Mouse (Mus musculus): ENCODE results near the gene Gdnf. TPM values are rescaled to one million over a fixed set of nuclear protein-coding genes. Genes with fewer than 3 reads are reported as not detected.

Gene Gdnf
- polyA plus RNA-seq (2016; fragmentation: Nextera tagmentation; extraction: Ambion mirVana), result 0.04 TPM in 1 of 2 replicates, not detected in the other

- H3K27ac ChIP-seq, result no peak within 1 kb of the TSS
Observed at GRCm38 (mm10) chr15:7810556-7811252, at the start of gene Gdnf. Gdnf (plus strand) TSS chr15:7810846.

GRCm38 (mm10) chr15:7767166-7767565 is 43.5 kb upstream of the Gdnf start:
- Histone ChIP-seq H3K4me3 (no peak overlapping the region), H3K9ac (no peak overlapping the region), H3K27me3 (replicated peaks) (no peaks in the 10 kb centered on the region), H3K27ac (no peak overlapping the region), H3K36me3 (no peaks in the 10 kb centered on the region), H3K4me1 (no peaks in the 10 kb centered on the region), H3K4me2 (no peak overlapping the region), H3K9me3 (replicated peaks) (no peaks in the 10 kb centered on the region)
- no peak for ATAC-seq
- WGBS (ENCODE audit: insufficient replicate concordance), result 69% methylated on average over 7 of the region's 7 CpGs

More at GRCm38 (mm10) chr15:7810556-7811252, at the start of gene Gdnf:
- H3K9me3 ChIP-seq (replicated peaks), result no peaks in the 10 kb centered on the region
- H3K27me3 ChIP-seq (replicated peaks), result peaks cover 97% of the 10 kb centered on the region
- WGBS (ENCODE audit: insufficient replicate concordance), result 1% methylated on average over 68 of the region's 73 CpGs
- H3K4me2 ChIP-seq, result peak within 1 kb of the TSS; percentile 64
- H3K9ac ChIP-seq, result no peak within 1 kb of the TSS
- no peaks in the 10 kb centered on the region for H3K36me3 ChIP-seq
- no peak for ATAC-seq
- no peaks in the 10 kb centered on the region for H3K4me1 ChIP-seq
- peak within 1 kb of the TSS; percentile 41 for H3K4me3 ChIP-seq

- ATAC-seq, result no peak
- Histone ChIP-seq H3K4me1 (no peaks in the 10 kb centered on the region), H3K36me3 (no peaks in the 10 kb centered on the region), H3K9ac (no peak overlapping the region), H3K9me3 (replicated peaks) (no peaks in the 10 kb centered on the region), H3K27me3 (replicated peaks) (no peaks in the 10 kb centered on the region), H3K27ac (no peak overlapping the region), H3K4me2 (no peak overlapping the region), H3K4me3 (no peak overlapping the region)
- WGBS (ENCODE audit: insufficient replicate concordance), result 67% methylated on average over 8 of the region's 8 CpGs
Observed at GRCm38 (mm10) chr15:7772983-7773382, 37.7 kb upstream of the Gdnf start.

- WGBS (ENCODE audit: insufficient replicate concordance), result 78% methylated on average over 5 of the region's 5 CpGs
- Histone ChIP-seq H3K9ac (no peak overlapping the region), H3K27me3 (replicated peaks) (no peaks in the 10 kb centered on the region), H3K4me1 (no peaks in the 10 kb centered on the region), H3K4me2 (no peak overlapping the region), H3K27ac (no peak overlapping the region), H3K36me3 (no peaks in the 10 kb centered on the region), H3K9me3 (replicated peaks) (no peaks in the 10 kb centered on the region), H3K4me3 (no peak overlapping the region)
- ATAC-seq, result no peak
Observed at GRCm38 (mm10) chr15:7781517-7781916, 29.1 kb upstream of the Gdnf start.

- Histone ChIP-seq H3K9ac (no peak overlapping the region), H3K27ac (no peak overlapping the region), H3K27me3 (replicated peaks) (peaks cover 91% of the 10 kb centered on the region), H3K36me3 (no peaks in the 10 kb centered on the region), H3K9me3 (replicated peaks) (no peaks in the 10 kb centered on the region), H3K4me2 (peak overlapping the region; percentile 64), H3K4me3 (peak overlapping the region; percentile 41), H3K4me1 (no peaks in the 10 kb centered on the region)
- no peak for ATAC-seq
- WGBS (ENCODE audit: insufficient replicate concordance), result 1% methylated on average over 32 of the region's 32 CpGs
Observed at GRCm38 (mm10) chr15:7809841-7810391, 730 bp upstream of the Gdnf start.

GRCm38 (mm10) chr15:7811253-7811625 is 593 bp downstream of the Gdnf start:
- 2% methylated on average over 11 of the region's 11 CpGs for WGBS (ENCODE audit: insufficient replicate concordance)
- H3K27ac ChIP-seq, result no peak overlapping the region
- H3K9me3 ChIP-seq (replicated peaks), result no peaks in the 10 kb centered on the region
- no peaks in the 10 kb centered on the region for H3K36me3 ChIP-seq
- peaks cover 99% of the 10 kb centered on the region for H3K27me3 ChIP-seq (replicated peaks)
- H3K4me3 ChIP-seq, result peak overlapping the region; percentile 41
- H3K4me1 ChIP-seq, result no peaks in the 10 kb centered on the region
- no peak for ATAC-seq
- H3K9ac ChIP-seq, result no peak overlapping the region
- H3K4me2 ChIP-seq, result peak overlapping the region; percentile 64

- ATAC-seq, result no peak
- Histone ChIP-seq H3K4me2 (no peak overlapping the region), H3K27ac (no peak overlapping the region)
Observed at GRCm38 (mm10) chr15:7811856-7812733, 1.4 kb downstream of the Gdnf start.

GRCm38 (mm10) chr15:7812872-7813530 is 2.4 kb downstream of the Gdnf start:
- 3% methylated on average over 41 of the region's 41 CpGs for WGBS (ENCODE audit: insufficient replicate concordance)
- Histone ChIP-seq H3K4me2 (peak overlapping the region; percentile 56), H3K4me3 (peak overlapping the region; percentile 38; the same call in 1 of the 2 replicates), H3K36me3 (no peaks in the 10 kb centered on the region), H3K27me3 (replicated peaks) (peaks cover 100% of the 10 kb centered on the region), H3K9me3 (replicated peaks) (no peaks in the 10 kb centered on the region), H3K27ac (no peak overlapping the region), H3K9ac (no peak overlapping the region), H3K4me1 (no peaks in the 10 kb centered on the region)
- ATAC-seq, result no peak

More at GRCm38 (mm10) chr15:7811856-7812733, 1.4 kb downstream of the Gdnf start:
- Histone ChIP-seq H3K9ac (no peak overlapping the region), H3K9me3 (replicated peaks) (no peaks in the 10 kb centered on the region), H3K4me3 (no peak overlapping the region), H3K4me1 (no peaks in the 10 kb centered on the region), H3K36me3 (no peaks in the 10 kb centered on the region), H3K27me3 (replicated peaks) (peaks cover 100% of the 10 kb centered on the region)
- 8% methylated on average over 24 of the region's 24 CpGs for WGBS (ENCODE audit: insufficient replicate concordance)

- Histone ChIP-seq H3K27ac (no peak overlapping the region), H3K4me1 (no peaks in the 10 kb centered on the region), H3K4me3 (peak overlapping the region; percentile 38), H3K4me2 (peak overlapping the region; percentile 56), H3K36me3 (no peaks in the 10 kb centered on the region), H3K27me3 (replicated peaks) (peaks cover 100% of the 10 kb centered on the region), H3K9me3 (replicated peaks) (no peaks in the 10 kb centered on the region), H3K9ac (no peak overlapping the region)
- no peak for ATAC-seq
- 2% methylated on average over 43 of the region's 45 CpGs for WGBS (ENCODE audit: insufficient replicate concordance)
Observed at GRCm38 (mm10) chr15:7813531-7814370, 3.1 kb downstream of the Gdnf start.

- Histone ChIP-seq H3K4me3 (no peak overlapping the region), H3K27ac (no peak overlapping the region), H3K9ac (no peak overlapping the region), H3K4me2 (no peak overlapping the region), H3K4me1 (no peaks in the 10 kb centered on the region), H3K27me3 (replicated peaks) (peaks cover 99% of the 10 kb centered on the region), H3K9me3 (replicated peaks) (no peaks in the 10 kb centered on the region), H3K36me3 (no peaks in the 10 kb centered on the region)
- ATAC-seq, result no peak
- 10% methylated on average over 7 of the region's 7 CpGs for WGBS (ENCODE audit: insufficient replicate concordance)
Observed at GRCm38 (mm10) chr15:7814371-7814680, 3.7 kb downstream of the Gdnf start.

GRCm38 (mm10) chr15:7814917-7815316 is 4.3 kb downstream of the Gdnf start:
- Histone ChIP-seq H3K36me3 (no peaks in the 10 kb centered on the region), H3K27ac (no peak overlapping the region), H3K27me3 (replicated peaks) (peaks cover 97% of the 10 kb centered on the region), H3K4me1 (no peaks in the 10 kb centered on the region), H3K4me3 (no peak overlapping the region), H3K9me3 (replicated peaks) (no peaks in the 10 kb centered on the region), H3K4me2 (no peak overlapping the region), H3K9ac (no peak overlapping the region)
- ATAC-seq, result no peak
- WGBS (ENCODE audit: insufficient replicate concordance), result 6% methylated on average over 13 of the region's 13 CpGs

Measured in liver, embryonic 12.5 days (tissue).